8 mouse cellular contexts compared by ENCODE assay signal in genomic region chr19:7382248-7382902, GRCm38 (mm10). TPM values are rescaled to one million over a fixed set of nuclear protein-coding genes. Genes with fewer than 3 reads are reported as not detected.
DNase-seq lines count a peak whose midpoint lies in the region; ATAC-seq lines count a peak whose summit lies in the region.

No protein-coding gene starts in this region.

- 0% methylated on average over 43 of the region's 60 CpGs for WGBS in heart, embryonic 14.5 days
- WGBS in liver, embryonic 15.5 days (ENCODE audit: insufficient replicate concordance) = under 1% methylated on average over 59 of the region's 60 CpGs
- WGBS in neural tube, embryonic 11.5 days = under 1% methylated on average over 42 of the region's 60 CpGs

- peak overlapping the region; percentile 75 to 93 for H3K27ac ChIP-seq in heart, embryonic 14.5 days (replicated peaks in 1 of 2; ENCODE audit: control insufficient read depth in 1 of 2, insufficient read depth in 1 of 2, low read depth in 2 of 2, low read length in 2 of 2)
- peak overlapping the region; percentile 51 for H3K27ac ChIP-seq in liver, embryonic 15.5 days (replicated peaks)
- H3K27ac ChIP-seq in neural tube, embryonic 11.5 days (ENCODE audit: low read depth, low read length) = peak overlapping the region; percentile 89

- H3K4me1 ChIP-seq in heart, embryonic 14.5 days (ENCODE audit: control insufficient read depth in 2 of 2, insufficient read depth in 2 of 2, low read length in 2 of 2) = peaks cover 0 to 21% of the 10 kb centered on the region in 2 experiments; a peak in 2 of 4 replicates
- peaks cover 32% of the 10 kb centered on the region for H3K4me1 ChIP-seq in liver, embryonic 15.5 days (replicated peaks)
- H3K4me1 ChIP-seq in neural tube, embryonic 11.5 days (ENCODE audit: control insufficient read depth, insufficient read depth, low read length) = peaks cover 18% of the 10 kb centered on the region

- peak overlapping the region; percentile 71 to 91 for H3K4me3 ChIP-seq in heart, embryonic 14.5 days (ENCODE audit: control insufficient read depth in 1 of 2, insufficient read depth in 1 of 2, low read depth in 1 of 2, low read length in 2 of 2)
- H3K4me3 ChIP-seq in liver, embryonic 15.5 days (replicated peaks) = peak overlapping the region; percentile 76
- H3K4me3 ChIP-seq in neural tube, embryonic 11.5 days (ENCODE audit: low read depth, low read length) = peak overlapping the region; percentile 85

- 0 out of 2 replicates have a peak, but pooled peaks cover 5% of the 10 kb centered on the region for H3K9me3 ChIP-seq in heart, embryonic 14.5 days (ENCODE audit: control insufficient read depth, low read length)
- no peaks in the 10 kb centered on the region for H3K9me3 ChIP-seq in liver, embryonic 15.5 days (replicated peaks)
- no peaks in the 10 kb centered on the region; the same call in 1 of the 2 replicates for H3K9me3 ChIP-seq in neural tube, embryonic 11.5 days (ENCODE audit: control insufficient read depth, low read length)

- peak overlapping the region; percentile 93 for H3K4me2 ChIP-seq in heart, embryonic 14.5 days (ENCODE audit: low read length)
- peak overlapping the region; percentile 97 for H3K4me2 ChIP-seq in liver, embryonic 15.5 days
- H3K4me2 ChIP-seq in neural tube, embryonic 11.5 days (ENCODE audit: low read depth) = peak overlapping the region; percentile 84

- H3K27me3 ChIP-seq in heart, embryonic 14.5 days (ENCODE audit: control insufficient read depth, insufficient read depth, low read length) = no peaks in the 10 kb centered on the region
- no peaks in the 10 kb centered on the region for H3K27me3 ChIP-seq in liver, embryonic 15.5 days
- H3K27me3 ChIP-seq in neural tube, embryonic 11.5 days (ENCODE audit: control insufficient read depth, insufficient read depth, low read length) = no peaks in the 10 kb centered on the region

- ATAC-seq in CD4-positive, CD25-positive, alpha-beta regulatory T cell, adult 4 months = peak; percentile 11
- peak; percentile 58 for ATAC-seq in erythroid progenitor cell, adult 5-6 weeks (replicated peaks; ENCODE audit: low FRiP score, poor library complexity, severe bottlenecking)
- ATAC-seq in heart, embryonic 14.5 days (ENCODE audit: insufficient number of reproducible peaks, insufficient read depth, low FRiP score, low read depth) = peak; percentile 70
- peak; percentile 77 for ATAC-seq in liver, embryonic 15.5 days (ENCODE audit: insufficient read depth)
- peak; percentile 63 for ATAC-seq in neural tube, embryonic 11.5 days (ENCODE audit: insufficient read depth, low FRiP score, low TSS enrichment)

- H3K36me3 ChIP-seq in heart, embryonic 14.5 days (ENCODE audit: control insufficient read depth, insufficient read depth, low read length) = peaks cover 6% of the 10 kb centered on the region; the same call in 1 of the 2 replicates
- no peaks in the 10 kb centered on the region for H3K36me3 ChIP-seq in liver, embryonic 15.5 days (replicated peaks)
- H3K36me3 ChIP-seq in neural tube, embryonic 11.5 days (ENCODE audit: control insufficient read depth, insufficient read depth, low read length) = no peaks in the 10 kb centered on the region

- H3K9ac ChIP-seq in heart, embryonic 14.5 days (ENCODE audit: low read length) = peak overlapping the region; percentile 97
- H3K9ac ChIP-seq in liver, embryonic 15.5 days = peak overlapping the region; percentile 77
- H3K9ac ChIP-seq in neural tube, embryonic 11.5 days (ENCODE audit: low read length) = peak overlapping the region; percentile 88

- peak; percentile 37 for DNase-seq in brain, embryonic 18.5 days (ENCODE audit: low read depth, low spot score)
- peak; percentile 89 for DNase-seq in kidney, postnatal 10 days
- peak; percentile 77 for DNase-seq in neural tube, embryonic 11.5 days (ENCODE audit: low spot score)
- peak; percentile 87 for DNase-seq in testis, postnatal 10 days (ENCODE audit: low spot score)

RNA-seq across cellular contexts. Expression of gene Spindoc, which starts 0.4 kb away (rescaled TPM):
- 1 to 10 TPM; 3.5 to 4.1 TPM for polyA plus RNA-seq in CD4-positive, CD25-positive, alpha-beta regulatory T cell, adult 4 months (2017; shearing (Covaris generic))
- total RNA-seq in erythroid progenitor cell, adult 5-6 weeks (2015; ENCODE audit: low replicate concordance) = 4.2 TPM in 1 of 2 replicates, not detected in the other
- 0.15 and 2.2 TPM in 2 replicates for total RNA-seq in erythroid progenitor cell, adult 5-6 weeks (2017; ENCODE audit: low replicate concordance)
- polyA plus RNA-seq in heart, embryonic 14.5 days (2014; fragmentation: Nextera tagmentation; extraction: Ambion mirVana) = 11.1 and 14.8 TPM in 2 replicates
- 3.2 and 3.7 TPM in 2 replicates for polyA plus RNA-seq in liver, embryonic 15.5 days (2015; fragmentation: Nextera tagmentation; extraction: Ambion mirVana)
- 25.6 and 35.1 TPM in 2 replicates for polyA plus RNA-seq in neural tube, embryonic 11.5 days (2014; fragmentation: Nextera tagmentation; extraction: Ambion mirVana)

RNA-seq across cellular contexts. Expression of gene 2700081O15Rik, which starts 35.0 kb away (rescaled TPM):
- polyA plus RNA-seq in CD4-positive, CD25-positive, alpha-beta regulatory T cell, adult 4 months (2017; shearing (Covaris generic)) = under 1 TPM in 1 of 2 experiments, not detected in 1; 0.12 TPM
- 1.1 TPM in 1 of 2 replicates, not detected in the other for total RNA-seq in erythroid progenitor cell, adult 5-6 weeks (2015; ENCODE audit: low replicate concordance)
- total RNA-seq in erythroid progenitor cell, adult 5-6 weeks (2017; ENCODE audit: low replicate concordance) = 0.39 TPM in 1 of 2 replicates, not detected in the other
- 4.4 and 5.8 TPM in 2 replicates for polyA plus RNA-seq in heart, embryonic 14.5 days (2014; fragmentation: Nextera tagmentation; extraction: Ambion mirVana)
- 0.68 and 0.88 TPM in 2 replicates for polyA plus RNA-seq in liver, embryonic 15.5 days (2015; fragmentation: Nextera tagmentation; extraction: Ambion mirVana)
- 15.1 and 16.3 TPM in 2 replicates for polyA plus RNA-seq in neural tube, embryonic 11.5 days (2014; fragmentation: Nextera tagmentation; extraction: Ambion mirVana)

RNA-seq across cellular contexts. Expression of gene Mark2, which starts 40.7 kb away (rescaled TPM):
- polyA plus RNA-seq in CD4-positive, CD25-positive, alpha-beta regulatory T cell, adult 4 months (2017; shearing (Covaris generic)) = 10 to 100 TPM; 53.0 to 75.8 TPM
- total RNA-seq in erythroid progenitor cell, adult 5-6 weeks (2015; ENCODE audit: low replicate concordance) = 48.7 and 54.1 TPM in 2 replicates
- total RNA-seq in erythroid progenitor cell, adult 5-6 weeks (2017; ENCODE audit: low replicate concordance) = 38.4 and 51.5 TPM in 2 replicates
- polyA plus RNA-seq in heart, embryonic 14.5 days (2014; fragmentation: Nextera tagmentation; extraction: Ambion mirVana) = 35.4 and 40.2 TPM in 2 replicates
- polyA plus RNA-seq in liver, embryonic 15.5 days (2015; fragmentation: Nextera tagmentation; extraction: Ambion mirVana) = 20.0 and 24.4 TPM in 2 replicates
- 49.6 and 58.4 TPM in 2 replicates for polyA plus RNA-seq in neural tube, embryonic 11.5 days (2014; fragmentation: Nextera tagmentation; extraction: Ambion mirVana)

Comparison
In these comparisons a context has a peak if more than half of its experiments do, and no peak if none do; other contexts are left out.
1. Peak in every context shown above with its lines: DNase-seq, ATAC-seq, H3K4me3 ChIP-seq and H3K27ac ChIP-seq.
2. ATAC-seq: peak in every context shown above with its lines; median percentile 77 in liver, embryonic 15.5 days; 70 in heart, embryonic 14.5 days; 63 in neural tube, embryonic 11.5 days; 58 in erythroid progenitor cell, adult 5-6 weeks; 11 in CD4-positive, CD25-positive, alpha-beta regulatory T cell, adult 4 months.
3. DNase-seq: peak in every context shown above with its lines; median percentile 89 in kidney, postnatal 10 days; 87 in testis, postnatal 10 days; 77 in neural tube, embryonic 11.5 days; 37 in brain, embryonic 18.5 days.